In genomic region chr9:66349860-66350787, GRCm38 (mm10) we compare ENCODE assay signal across 8 mouse cellular contexts. TPM values are rescaled to one million over a fixed set of nuclear protein-coding genes. Genes with fewer than 3 reads are reported as not detected.
A peak's percentile ranks its signal among the peaks of the same experiment; 100 is the strongest.
DNase-seq lines count a peak whose midpoint lies in the region; ATAC-seq lines count a peak whose summit lies in the region.

Gene Herc1 (plus strand): TSS chr9:66350450.

- no peaks in the 10 kb centered on the region for H3K9me3 ChIP-seq in hindbrain, embryonic 15.5 days

- peak; percentile 97 for DNase-seq in R1 (ENCODE audit: low read depth, low spot score)
- DNase-seq in cerebellum, postnatal 25 days: peak; percentile 96 to 97
- DNase-seq in frontal cortex, postnatal 36 days (ENCODE audit: low spot score in 2 of 2): peak; percentile 95 to 97
- DNase-seq in left cerebral cortex, adult 11 months (ENCODE audit: low spot score): peak; percentile 95
- DNase-seq in lung, postnatal 4 days: peak; percentile 96 to 97
- DNase-seq in retina, postnatal 7 days (ENCODE audit: low read depth, low spot score): peak; percentile 93
- DNase-seq in urinary bladder, adult 2 months (ENCODE audit: low spot score): peak; percentile 88

- WGBS in hindbrain, embryonic 15.5 days: under 1% methylated on average over 85 of the region's 85 CpGs

- peak within 1 kb of the TSS; percentile 100 for H3K4me3 ChIP-seq in hindbrain, embryonic 15.5 days

- no peaks in the 10 kb centered on the region for H3K36me3 ChIP-seq in hindbrain, embryonic 15.5 days

- no peaks in the 10 kb centered on the region for H3K27me3 ChIP-seq in hindbrain, embryonic 15.5 days

- peak; percentile 87 for ATAC-seq in hindbrain, embryonic 15.5 days (ENCODE audit: low FRiP score, low read depth)

- peak within 1 kb of the TSS; percentile 74 for H3K4me2 ChIP-seq in hindbrain, embryonic 15.5 days

- H3K4me1 ChIP-seq in hindbrain, embryonic 15.5 days (replicated peaks): peaks cover 18% of the 10 kb centered on the region

- H3K27ac ChIP-seq in hindbrain, embryonic 15.5 days (replicated peaks): peak within 1 kb of the TSS; percentile 99

- H3K9ac ChIP-seq in hindbrain, embryonic 15.5 days: peak within 1 kb of the TSS; percentile 100

RNA-seq across cellular contexts. Expression of gene Herc1, which starts in this region (rescaled TPM):
- 42.6 and 44.1 TPM in 2 replicates for polyA plus RNA-seq in hindbrain, embryonic 15.5 days (2015; fragmentation: Nextera tagmentation; extraction: Ambion mirVana)
- polyA plus RNA-seq in urinary bladder, adult 2 months (2012; rRNA removed): 19.9 and 20.9 TPM in 2 replicates

Comparison
In these comparisons a context has a peak if more than half of its experiments do, and no peak if none do; other contexts are left out.
1. Peak in every context shown above with its lines: DNase-seq, ATAC-seq, H3K4me3 ChIP-seq and H3K27ac ChIP-seq.